Mouse (Mus musculus) kidney, postnatal 0 days (tissue): ENCODE measurements around the gene Lpcat3. TPM values are rescaled to one million over a fixed set of nuclear protein-coding genes. Genes with fewer than 3 reads are reported as not detected.
"Not testable (repeated sequence)": the region's sequence is repeated elsewhere in the genome, so short reads cannot be mapped to it uniquely, and the experiment has no call there.

ENCODE experiments used
- ATAC-seq: fragments of 200-750 bp; cut with Nextera tagmentation; replicated peaks from 2 replicates; pipeline ENCODE4 v1.8.0; 2017; ENCODE audit warnings: low read depth, moderate number of reproducible peaks, moderate TSS enrichment, moderate library complexity; ENCODE audit not compliant: low FRiP score
- DNase-seq: peaks from one replicate; pipeline ENCODE4 v3.0.0-alpha.2; 2016; ENCODE audit warnings: low spot score
- H3K27ac ChIP-seq: fragments of 300-500 bp; sonication (generic); 2 replicates; pipeline ENCODE4 v1.5.1; 2014; ENCODE audit warnings: mild to moderate bottlenecking
- H3K27me3 ChIP-seq: fragments of 300-500 bp; sonication (generic); 2 replicates; pipeline ENCODE4 v1.6.1; 2014; ENCODE audit warnings: low read length, mixed read lengths; ENCODE audit not compliant: insufficient read depth
- H3K36me3 ChIP-seq: fragments of 300-500 bp; sonication (generic); 2 replicates; pipeline ENCODE4 v1.6.1; 2014; ENCODE audit warnings: low read length, mixed read lengths; ENCODE audit not compliant: insufficient read depth
- H3K4me1 ChIP-seq: fragments of 300-500 bp; sonication (generic); replicated peaks from 2 replicates; pipeline ENCODE4 v1.6.1; 2014; ENCODE audit warnings: antibody characterized with exemption, low read length, mixed read lengths; ENCODE audit not compliant: insufficient read depth
- H3K4me2 ChIP-seq: fragments of 300-500 bp; sonication (generic); 2 replicates; pipeline ENCODE4 v1.6.1; 2014; ENCODE audit warnings: mild to moderate bottlenecking, low read length, moderate library complexity, mixed read lengths
- H3K4me3 ChIP-seq: fragments of 300-500 bp; sonication (generic); replicated peaks from 2 replicates; pipeline ENCODE4 v1.5.1; 2014; ENCODE audit warnings: low read depth, low read length
- H3K9ac ChIP-seq: fragments of 300-500 bp; sonication (generic); 2 replicates; pipeline ENCODE4 v1.6.1; 2014; ENCODE audit warnings: low read depth, low read length
- H3K9me3 ChIP-seq: fragments of 300-500 bp; sonication (generic); replicated peaks from 2 replicates; pipeline ENCODE4 v1.6.1; 2016; ENCODE audit warnings: low read length, inconsistent platforms, mixed read lengths
- CTCF ChIP-seq: IDR thresholded peaks from 2 replicates; pipeline ENCODE4 v1.5.1; 2016; ENCODE audit warnings: antibody characterized with exemption, low read depth, mild to moderate bottlenecking, moderate library complexity
- WGBS: fragments of 180-500 bp; shearing (Covaris S2); extraction: QIAGEN DNeasy Blood & Tissue Kit; methylation state at CpG from one replicate; pipeline ENCODE4 v1.1.7; 2014; 5-methylcytosine and 5-hydroxymethylcytosine counted together
- polyA plus RNA-seq: library from polyadenylated mRNA; unstranded; fragments of >200 nt; fragmentation: Nextera tagmentation; extraction: Ambion mirVana; gene quantifications from 2 replicates; pipeline ENCODE4 v1.2.1, GENCODE M21; 2015

Gene Lpcat3
- polyA plus RNA-seq, 1 experiment from 2014 or later, result 90.6 TPM

DNA sequence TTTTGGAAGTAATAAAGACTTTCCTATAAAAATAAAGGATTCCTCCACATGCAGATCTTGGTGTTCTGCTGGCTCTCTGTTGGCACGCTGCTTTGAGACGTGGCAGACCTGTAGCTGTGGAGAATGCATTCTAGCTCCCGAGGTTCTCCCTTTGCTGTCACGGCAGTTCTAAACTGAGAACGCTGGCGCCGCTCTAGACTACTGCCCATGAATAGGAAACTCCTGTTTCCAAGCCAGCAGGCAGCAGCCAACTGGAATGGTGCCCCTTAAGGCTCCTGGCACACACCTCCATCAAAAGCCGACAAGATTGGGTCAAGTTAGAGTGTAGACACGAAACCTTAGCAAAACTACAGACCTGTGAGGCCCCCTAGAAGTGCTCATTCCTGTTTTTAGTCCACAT is 10.8 kb downstream of the Lpcat3 start:
- Histone ChIP-seq H3K4me2 (no peak overlapping the region), H3K9me3 (no peaks in the 10 kb centered on the region), H3K9ac (no peak overlapping the region), H3K4me1 (no peaks in the 10 kb centered on the region), H3K27me3 (no peaks in the 10 kb centered on the region), H3K4me3 (no peak overlapping the region), H3K27ac (no peak overlapping the region), H3K36me3 (peaks cover 7% of the 10 kb centered on the region)
- TF ChIP-seq CTCF, result no peak
- ATAC-seq (no peak), DNase-seq (no peak)
- WGBS, result 90% methylated on average over 9 of the region's 9 CpGs

DNA sequence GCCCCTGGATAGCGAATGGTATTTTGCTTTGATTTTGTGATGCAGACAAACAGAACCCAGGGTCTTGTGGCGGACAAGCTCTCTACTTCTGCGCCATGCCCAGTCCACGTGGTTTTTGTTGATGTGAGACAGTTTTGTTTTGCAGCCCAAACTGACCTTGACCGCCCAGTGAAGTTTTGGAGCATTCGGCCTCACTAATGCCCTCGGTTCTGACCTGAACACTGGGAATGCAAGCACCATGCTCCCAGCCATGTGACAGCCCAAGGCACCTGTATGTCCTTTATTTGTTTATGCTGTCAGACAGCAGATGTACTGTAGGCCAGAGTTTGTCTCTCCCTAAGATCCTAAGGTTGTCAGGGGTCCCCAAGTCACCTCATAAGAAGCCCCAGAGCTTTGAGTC is 11.8 kb downstream of the Lpcat3 start:
- no peak overlapping the region for H3K9ac ChIP-seq

DNA sequence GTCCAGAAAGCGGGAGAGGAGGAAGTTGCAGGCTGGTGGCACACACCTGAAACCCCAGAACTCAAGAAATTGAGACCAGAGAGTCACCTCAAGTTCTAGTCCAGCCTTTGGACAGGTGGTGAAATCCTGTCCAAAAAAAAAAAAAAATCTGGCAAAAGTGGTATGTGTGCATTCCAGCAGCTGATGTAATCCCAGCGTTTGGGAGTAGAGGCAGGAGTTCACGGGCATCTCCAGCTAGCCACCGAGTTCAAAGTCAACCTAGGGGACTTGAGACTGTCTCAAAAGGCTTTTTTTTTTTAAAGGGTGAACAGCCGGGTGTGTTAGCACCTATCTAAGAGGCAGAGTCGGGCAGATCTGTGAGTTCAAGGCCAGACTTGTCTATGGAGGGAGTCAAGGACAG is 13.3 kb downstream of the Lpcat3 start:
- no peak for TF ChIP-seq CTCF
- no peak for ATAC-seq
- DNase-seq, result no peak
- H3K9me3 ChIP-seq, result no peaks in the 10 kb centered on the region
- H3K27me3 ChIP-seq, result no peaks in the 10 kb centered on the region
- H3K4me3 ChIP-seq, result no peak overlapping the region
- H3K4me2 ChIP-seq, result no peak overlapping the region
- no peaks in the 10 kb centered on the region for H3K4me1 ChIP-seq
- H3K36me3 ChIP-seq, result peaks cover 7% of the 10 kb centered on the region
- no peak overlapping the region for H3K9ac ChIP-seq
- 90% methylated on average over 6 of the region's 6 CpGs for WGBS
- no peak overlapping the region for H3K27ac ChIP-seq

More for the DNA sequence above, 11.8 kb downstream of the Lpcat3 start:
- no peak overlapping the region for H3K27ac ChIP-seq
- TF ChIP-seq CTCF, result no peak
- WGBS, result 96% methylated on average over 7 of the region's 7 CpGs
- H3K4me2 ChIP-seq, result no peak overlapping the region
- no peak for ATAC-seq
- no peaks in the 10 kb centered on the region for H3K4me1 ChIP-seq
- peaks cover 7% of the 10 kb centered on the region for H3K36me3 ChIP-seq
- H3K27me3 ChIP-seq, result no peaks in the 10 kb centered on the region
- no peak for DNase-seq
- H3K4me3 ChIP-seq, result no peak overlapping the region
- no peaks in the 10 kb centered on the region for H3K9me3 ChIP-seq

DNA sequence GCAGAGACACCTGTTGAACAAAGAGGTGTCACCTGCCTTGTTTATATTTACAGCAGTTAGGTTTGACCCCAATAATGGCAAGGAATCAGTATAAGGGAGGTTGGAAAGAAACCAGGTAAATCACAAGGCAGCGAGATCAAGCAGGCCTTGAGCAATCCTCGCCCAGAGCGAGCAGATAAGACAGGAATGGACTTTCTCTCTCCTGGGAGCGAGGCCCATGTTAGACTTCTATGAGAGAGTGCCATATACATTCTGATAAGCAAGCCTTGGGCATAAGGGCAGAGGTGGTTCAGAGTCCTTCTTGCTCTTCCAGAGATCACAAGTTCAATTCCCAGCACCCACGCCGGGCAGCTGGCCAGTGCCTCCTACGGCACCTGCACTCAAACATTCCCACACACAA is 15.9 kb downstream of the Lpcat3 start:
- no peak overlapping the region for H3K27ac ChIP-seq
- H3K4me3 ChIP-seq, result no peak overlapping the region
- 0 out of 2 replicates have a peak, but pooled peaks cover 3% of the 10 kb centered on the region for H3K4me1 ChIP-seq
- no peak for ATAC-seq
- WGBS, result 90% methylated on average over 7 of the region's 7 CpGs
- peaks cover 7% of the 10 kb centered on the region for H3K36me3 ChIP-seq
- DNase-seq, result no peak
- no peaks in the 10 kb centered on the region for H3K27me3 ChIP-seq
- no peak overlapping the region for H3K4me2 ChIP-seq
- no peaks in the 10 kb centered on the region for H3K9me3 ChIP-seq
- TF ChIP-seq CTCF, result no peak
- H3K9ac ChIP-seq, result no peak overlapping the region

DNA sequence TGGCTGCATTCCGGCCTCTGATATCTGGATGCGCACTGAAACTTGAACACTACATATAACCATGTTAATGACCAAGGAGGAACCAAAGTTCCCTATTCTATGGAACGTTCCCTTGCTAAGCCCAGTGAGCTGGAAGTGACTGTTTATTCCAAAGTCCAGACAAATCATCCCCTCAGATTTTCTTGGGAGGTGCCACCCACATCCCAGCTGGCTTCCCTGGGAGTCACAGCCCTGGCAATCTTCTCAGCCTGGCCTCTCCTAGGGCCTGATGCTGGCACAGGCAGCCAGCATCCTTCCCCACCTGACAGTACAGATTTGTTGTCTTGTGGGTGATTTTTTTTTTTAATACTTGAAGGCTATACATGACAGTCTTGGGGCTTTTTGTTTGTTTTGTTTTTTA is 16.7 kb downstream of the Lpcat3 start:
- ATAC-seq (no peak), DNase-seq (no peak)
- Histone ChIP-seq H3K27ac (no peak overlapping the region), H3K9ac (no peak overlapping the region), H3K4me1 (0 out of 2 replicates have a peak, but pooled peaks cover 5% of the 10 kb centered on the region), H3K9me3 (no peaks in the 10 kb centered on the region), H3K4me3 (no peak overlapping the region), H3K27me3 (no peaks in the 10 kb centered on the region), H3K4me2 (no peak overlapping the region), H3K36me3 (peaks cover 4% of the 10 kb centered on the region; the same call in 1 of the 2 replicates)
- TF ChIP-seq CTCF, result no peak
- 83% methylated on average over 3 of the region's 3 CpGs for WGBS

DNA sequence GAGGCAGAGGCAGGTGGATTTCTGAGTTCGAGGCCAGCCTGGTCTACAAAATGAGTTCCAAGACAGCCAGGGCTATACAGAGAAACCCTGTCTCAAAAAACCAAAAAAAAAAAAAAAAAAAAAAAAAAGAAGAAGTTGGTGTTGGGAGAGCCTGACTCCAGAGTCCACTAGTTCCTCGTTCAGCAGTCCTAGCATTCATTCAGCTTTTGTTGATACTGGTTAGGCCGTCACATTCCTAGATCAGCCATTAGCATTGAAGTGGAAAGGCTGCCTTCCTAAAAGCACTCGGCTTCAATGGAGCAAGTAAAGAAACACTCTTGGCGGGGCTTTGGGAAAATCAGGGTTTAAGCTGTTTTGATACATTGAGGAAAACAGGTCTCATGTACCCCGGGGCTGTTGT is 19.5 kb downstream of the Lpcat3 start:
- WGBS, result 49% methylated on average over 6 of the region's 6 CpGs
- H3K36me3 ChIP-seq, H3K4me2 ChIP-seq, H3K27me3 ChIP-seq, H3K9me3 ChIP-seq, H3K9ac ChIP-seq, H3K4me3 ChIP-seq, H3K4me1 ChIP-seq, ATAC-seq, H3K27ac ChIP-seq: not testable (repeated sequence)
- DNase-seq, result peak; percentile 58
